Mouse (Mus musculus) midbrain, embryonic 14.5 days (tissue): ENCODE data around the gene Immt. TPM values are rescaled to one million over a fixed set of nuclear protein-coding genes. Genes with fewer than 3 reads are reported as not detected.

Experiments
- ATAC-seq: fragments of 200-750 bp; cut with Nextera tagmentation; 2 replicates; pipeline ENCODE4 v1.8.0; 2017; ENCODE audit warnings: moderate number of reproducible peaks, moderate library complexity; ENCODE audit not compliant: low FRiP score, low TSS enrichment
- DNase-seq: peaks from one replicate; pipeline ENCODE4 v3.0.0-alpha.2; 2015
- H3K27ac ChIP-seq: fragments of 300-500 bp; sonication (generic); replicated peaks from 2 replicates; pipeline ENCODE4 v1.5.1; 2014; ENCODE audit warnings: mild to moderate bottlenecking, low read depth, low read length, moderate library complexity
- H3K27me3 ChIP-seq: fragments of 300-500 bp; sonication (generic); 2 replicates; pipeline ENCODE4 v1.6.1; 2014; ENCODE audit warnings: low read length, control low read depth, mixed read lengths; ENCODE audit not compliant: control insufficient read depth, insufficient read depth
- H3K36me3 ChIP-seq: fragments of 300-500 bp; sonication (generic); 2 replicates; pipeline ENCODE4 v1.6.1; 2014; ENCODE audit warnings: low read length, control low read depth; ENCODE audit not compliant: control insufficient read depth, insufficient read depth
- H3K4me1 ChIP-seq: fragments of 300-500 bp; sonication (generic); 2 replicates; pipeline ENCODE4 v1.6.1; 2014; ENCODE audit warnings: mild to moderate bottlenecking, antibody characterized with exemption, low read length, control low read depth; ENCODE audit not compliant: control insufficient read depth, insufficient read depth
- H3K4me2 ChIP-seq: fragments of 300-500 bp; sonication (generic); 2 replicates; pipeline ENCODE4 v1.6.1; 2014; ENCODE audit warnings: mild to moderate bottlenecking, low read length, moderate library complexity
- H3K4me3 ChIP-seq: fragments of 300-500 bp; sonication (generic); replicated peaks from 2 replicates; pipeline ENCODE4 v1.5.1; 2014; ENCODE audit warnings: low read depth, low read length
- H3K9ac ChIP-seq: fragments of 300-500 bp; sonication (generic); replicated peaks from 2 replicates; pipeline ENCODE4 v1.6.1; 2014; ENCODE audit warnings: mild to moderate bottlenecking, low read length, moderate library complexity
- H3K9me3 ChIP-seq: fragments of 300-500 bp; sonication (generic); 2 replicates; pipeline ENCODE4 v1.6.1; 2016; ENCODE audit warnings: low read length, control low read depth, mixed read lengths; ENCODE audit not compliant: control insufficient read depth
- WGBS: fragments of 180-500 bp; shearing (Covaris S2); extraction: QIAGEN DNeasy Blood & Tissue Kit; methylation state at CpG from one replicate; pipeline ENCODE4 v1.1.7; 2014; 5-methylcytosine and 5-hydroxymethylcytosine counted together
- polyA plus RNA-seq: library from polyadenylated mRNA; unstranded; fragments of >200 nt; fragmentation: Nextera tagmentation; extraction: Ambion mirVana; gene quantifications from 2 replicates; pipeline ENCODE4 v1.2.1, GENCODE M21; 2014

Gene Immt
- polyA plus RNA-seq, 1 experiment from 2014 or later, result 173 TPM

DNA sequence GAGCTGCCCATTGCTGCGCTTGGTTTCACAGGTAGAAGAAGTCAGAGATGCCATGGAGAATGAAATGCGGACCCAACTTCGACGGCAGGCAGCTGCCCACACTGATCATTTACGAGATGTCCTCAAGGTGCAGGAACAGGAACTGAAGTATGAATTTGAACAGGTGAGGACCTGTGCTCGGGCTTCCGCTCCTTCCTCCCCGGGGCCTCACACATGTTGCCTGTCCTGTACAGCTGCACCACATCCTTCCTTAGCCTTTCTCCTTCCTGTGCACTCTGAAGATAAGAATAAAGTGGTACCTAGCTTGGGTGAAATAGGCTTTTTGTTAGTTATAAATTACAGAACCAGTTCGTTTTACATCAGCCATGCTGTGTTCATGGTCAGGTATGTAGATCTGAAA, 40.3 kb downstream of the Immt start:
- peaks cover 90% of the 10 kb centered on the region for H3K36me3 ChIP-seq
- no peak overlapping the region for H3K4me2 ChIP-seq
- H3K27me3 ChIP-seq, result no peaks in the 10 kb centered on the region
- H3K4me3 ChIP-seq, result no peak overlapping the region
- no peak overlapping the region for H3K27ac ChIP-seq
- no peaks in the 10 kb centered on the region for H3K4me1 ChIP-seq
- no peak for DNase-seq
- H3K9me3 ChIP-seq, result no peaks in the 10 kb centered on the region
- WGBS, result 98% methylated on average over 9 of the region's 9 CpGs
- no peak for ATAC-seq
- H3K9ac ChIP-seq, result no peak overlapping the region

DNA sequence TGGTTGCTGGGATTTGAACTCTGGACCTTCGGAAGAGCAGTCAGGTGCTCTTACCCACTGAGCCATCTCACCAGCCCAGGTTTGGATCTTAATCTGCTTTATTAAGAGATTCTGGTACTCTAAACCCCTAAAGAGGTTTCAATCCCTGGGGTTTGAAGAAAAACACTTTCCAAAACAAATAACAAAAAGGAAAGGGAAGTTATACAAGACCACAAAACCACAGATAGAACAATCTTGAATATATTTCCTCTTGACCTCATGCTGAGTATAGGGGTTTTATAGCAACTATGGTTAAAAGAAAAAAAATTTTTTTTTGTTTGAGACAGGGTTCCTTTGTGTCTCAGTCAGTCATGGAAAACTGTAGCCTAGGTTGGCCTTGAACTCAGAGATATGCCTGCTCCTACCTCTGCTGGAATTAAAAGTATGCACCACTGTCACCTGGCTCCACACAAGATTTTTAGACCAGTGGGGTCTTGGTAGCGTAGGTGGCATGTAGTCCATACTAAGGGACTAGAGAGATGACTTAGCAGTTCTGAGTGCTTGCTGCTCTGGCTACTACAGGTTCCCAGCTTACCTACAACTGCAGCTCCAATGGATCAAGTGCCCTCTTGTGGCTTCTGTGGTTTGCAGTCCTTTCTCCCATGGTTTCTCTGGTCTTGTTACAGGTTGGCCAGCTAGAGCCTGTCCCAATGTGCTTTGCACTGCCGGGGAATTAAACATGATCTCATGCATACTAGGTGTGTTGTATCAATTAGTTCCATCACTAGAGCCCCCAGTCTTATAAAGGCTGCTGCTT, 47.0 kb downstream of the Immt start:
- Histone ChIP-seq H3K4me1 (no peaks in the 10 kb centered on the region), H3K9ac (no peak overlapping the region), H3K4me2 (no peak overlapping the region), H3K9me3 (no peaks in the 10 kb centered on the region), H3K27ac (no peak overlapping the region), H3K4me3 (no peak overlapping the region), H3K36me3 (peaks cover 91% of the 10 kb centered on the region), H3K27me3 (no peaks in the 10 kb centered on the region)
- 89% methylated on average over 3 of the region's 3 CpGs for WGBS
- no peak for DNase-seq
- no peak for ATAC-seq

DNA sequence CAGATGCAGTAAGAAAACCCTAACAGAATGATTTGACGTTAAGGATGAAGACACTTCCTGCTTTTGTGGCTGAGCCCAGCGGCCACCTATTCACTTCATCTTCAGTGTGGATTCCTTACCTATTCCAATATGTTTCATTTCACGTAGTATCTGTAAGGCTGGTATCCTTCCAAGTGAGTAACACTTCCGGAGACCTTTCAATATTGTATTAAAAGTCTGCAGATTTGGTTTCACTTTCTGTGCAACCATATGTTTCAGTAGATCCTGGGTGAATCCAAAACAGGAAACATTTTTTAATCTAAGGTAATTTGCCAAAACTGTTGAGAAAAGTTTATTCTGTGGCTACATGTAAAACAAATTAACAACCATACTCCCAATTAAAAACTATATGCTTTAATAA, 62.1 kb downstream of the Immt start:
- no peaks in the 10 kb centered on the region for H3K4me1 ChIP-seq
- 93% methylated on average over 4 of the region's 4 CpGs for WGBS
- no peaks in the 10 kb centered on the region for H3K27me3 ChIP-seq
- no peak overlapping the region for H3K27ac ChIP-seq
- no peak overlapping the region for H3K4me3 ChIP-seq
- H3K36me3 ChIP-seq, result peaks cover 97% of the 10 kb centered on the region
- no peaks in the 10 kb centered on the region for H3K9me3 ChIP-seq
- DNase-seq, result no peak
- H3K4me2 ChIP-seq, result no peak overlapping the region
- H3K9ac ChIP-seq, result no peak overlapping the region
- no peak for ATAC-seq

DNA sequence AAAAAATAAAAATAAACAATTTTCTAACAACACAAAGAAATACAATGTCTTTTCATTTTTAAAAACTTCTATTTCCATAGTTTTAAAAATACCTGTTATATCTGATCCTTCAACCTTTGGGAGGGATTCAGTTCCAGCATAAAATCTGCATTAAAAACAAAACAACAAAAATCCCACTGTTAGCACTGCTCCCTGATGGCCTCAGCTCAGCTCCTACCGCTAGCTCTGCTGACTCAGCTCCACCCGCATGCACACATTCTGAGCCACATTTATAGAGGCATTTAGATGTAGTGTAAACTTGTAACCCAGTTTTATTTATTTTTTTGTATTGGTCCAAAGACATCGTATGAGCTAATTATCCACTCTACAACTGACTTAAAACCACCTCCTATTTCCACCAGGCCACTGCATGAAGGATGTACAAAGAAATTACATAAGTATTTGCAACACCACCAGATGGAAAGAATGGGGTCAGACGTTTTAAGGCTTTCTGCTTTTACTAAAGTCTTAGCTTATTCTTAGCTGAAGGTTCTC, 76.6 kb downstream of the Immt start:
- H3K27ac ChIP-seq, result no peak overlapping the region

DNA sequence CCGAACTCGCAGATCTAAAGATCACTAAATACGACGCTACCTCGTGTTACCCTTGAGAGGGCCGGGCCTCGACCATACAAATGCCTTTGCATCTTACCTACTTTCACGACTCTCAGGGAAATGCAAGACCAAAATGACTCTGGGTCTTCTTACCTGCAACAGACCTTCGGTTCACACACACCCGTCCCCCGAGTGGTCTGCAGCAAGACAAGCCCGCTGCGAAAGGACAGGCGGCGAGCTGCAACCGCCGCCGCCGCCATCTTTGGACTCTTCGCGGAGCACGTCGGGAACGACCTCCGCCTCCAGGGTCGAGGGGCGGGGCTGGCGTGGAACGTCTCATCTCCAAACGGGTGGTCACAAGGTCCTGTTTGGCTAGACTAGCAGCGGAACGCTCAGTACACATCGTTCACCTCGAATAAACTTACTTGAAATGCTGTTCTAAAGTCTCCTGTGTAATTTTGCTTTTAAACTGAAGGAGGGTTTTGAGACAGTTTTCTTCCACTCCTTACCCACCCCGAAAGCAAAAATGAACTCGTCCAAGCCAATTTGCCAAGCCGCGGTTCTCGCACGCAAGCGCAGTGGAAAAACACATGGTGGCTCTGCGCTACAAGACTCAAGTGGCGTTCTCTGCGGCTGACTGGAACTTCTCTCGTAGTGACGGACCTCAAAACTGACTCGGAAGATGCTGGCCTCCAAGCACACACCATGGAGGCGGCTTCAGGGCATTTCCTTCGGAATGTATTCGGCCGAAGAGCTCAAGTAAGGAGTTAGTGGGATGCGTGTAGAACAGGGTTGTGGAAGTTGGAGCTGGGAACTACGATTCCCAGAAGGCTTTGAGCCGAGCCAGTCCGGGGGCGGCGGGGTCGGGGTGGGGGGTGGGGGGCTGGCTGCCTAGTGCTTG, 77.6 kb downstream of the Immt start, which contains the start of the genes Ptcd3 and Polr1a:
Gene Ptcd3 (minus strand): TSS at position 270 of the 901 bp plus-strand sequence.
Gene Polr1a (plus strand): TSS at position 573 of the 901 bp plus-strand sequence.
- peaks cover 28% of the 10 kb centered on the region for H3K36me3 ChIP-seq
- H3K27me3 ChIP-seq, result no peaks in the 10 kb centered on the region
- DNase-seq (peak; percentile 97), ATAC-seq (peak; percentile 93)
- H3K9me3 ChIP-seq, result no peaks in the 10 kb centered on the region
- peak within 1 kb of the TSS; percentile 64 for H3K4me3 ChIP-seq
- H3K9ac ChIP-seq, result peak within 1 kb of the TSS; percentile 55
- peaks cover 4% of the 10 kb centered on the region for H3K4me1 ChIP-seq
- WGBS, result under 1% methylated on average over 58 of the region's 58 CpGs
- H3K27ac ChIP-seq, result peak within 1 kb of the TSS; percentile 49
- peak within 1 kb of the TSS; percentile 83 for H3K4me2 ChIP-seq

More for the DNA sequence above, 76.6 kb downstream of the Immt start:
- Histone ChIP-seq H3K9ac (peak overlapping the region; percentile 55), H3K9me3 (no peaks in the 10 kb centered on the region), H3K4me2 (peak overlapping the region; percentile 83), H3K27me3 (no peaks in the 10 kb centered on the region), H3K36me3 (peaks cover 31% of the 10 kb centered on the region), H3K4me1 (peaks cover 4% of the 10 kb centered on the region), H3K4me3 (peak overlapping the region; percentile 64)
- WGBS, result 12% methylated on average over 4 of the region's 4 CpGs
- no peak for ATAC-seq
- DNase-seq, result no peak

DNA sequence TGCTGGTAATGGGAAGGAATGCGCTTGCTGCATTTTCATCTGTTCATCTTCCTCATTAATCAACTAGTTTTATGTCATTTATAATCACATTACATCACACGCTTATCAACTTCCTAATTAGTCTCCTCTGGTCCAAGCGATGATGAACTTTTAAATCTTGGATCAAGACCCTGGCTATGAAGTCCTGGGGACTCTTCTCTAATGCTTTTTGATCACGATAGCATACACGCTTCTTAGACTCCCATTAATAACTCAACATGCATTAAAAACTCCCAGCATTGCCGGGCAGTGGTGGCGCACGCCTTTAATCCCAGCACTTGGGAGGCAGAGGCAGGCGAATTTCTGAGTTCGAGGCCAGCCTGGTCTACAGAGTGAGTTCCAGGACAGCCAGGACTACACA, 78.3 kb downstream of the Immt start:
- no peaks in the 10 kb centered on the region for H3K9me3 ChIP-seq
- no peaks in the 10 kb centered on the region for H3K27me3 ChIP-seq
- 0 out of 2 replicates have a peak overlapping the region, but pooled peaks have one; percentile 21 for H3K9ac ChIP-seq
- H3K4me3 ChIP-seq, result peak overlapping the region; percentile 64
- WGBS, result 26% methylated on average over 10 of the region's 10 CpGs
- DNase-seq (no peak), ATAC-seq (no peak; the same call in 1 of the 2 replicates)
- peaks cover 4% of the 10 kb centered on the region for H3K4me1 ChIP-seq
- H3K27ac ChIP-seq, result no peak overlapping the region
- H3K4me2 ChIP-seq, result peak overlapping the region; percentile 83
- H3K36me3 ChIP-seq, result peaks cover 27% of the 10 kb centered on the region

DNA sequence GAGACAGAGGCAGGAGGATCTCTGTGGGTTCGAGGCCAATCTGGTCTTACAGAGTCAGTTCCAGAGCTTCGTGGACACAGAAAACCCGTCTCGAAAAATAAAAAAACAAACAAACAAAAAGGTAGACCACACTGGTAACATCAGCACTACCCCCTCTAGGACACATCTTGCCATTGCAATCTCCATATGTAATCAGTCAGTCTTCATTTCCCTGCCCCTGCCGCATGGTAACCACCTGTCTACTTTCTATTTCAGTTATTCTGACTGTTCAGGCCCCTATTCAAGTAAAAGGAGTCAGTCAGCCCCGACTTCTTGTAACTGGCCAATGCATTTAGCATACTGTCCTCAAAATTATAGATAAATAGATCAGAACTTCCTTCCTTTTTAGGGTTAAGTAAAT, 78.7 kb downstream of the Immt start:
- no peak for ATAC-seq
- H3K27ac ChIP-seq, result no peak overlapping the region
- H3K4me1 ChIP-seq, result peaks cover 4% of the 10 kb centered on the region
- H3K36me3 ChIP-seq, result peaks cover 25% of the 10 kb centered on the region
- no peaks in the 10 kb centered on the region for H3K27me3 ChIP-seq
- WGBS, result 82% methylated on average over 6 of the region's 6 CpGs
- H3K9me3 ChIP-seq, result no peaks in the 10 kb centered on the region
- no peak for DNase-seq
- H3K4me2 ChIP-seq, result peak overlapping the region; percentile 83
- H3K9ac ChIP-seq, result no peak overlapping the region
- peak overlapping the region; percentile 64; the same call in 1 of the 2 replicates for H3K4me3 ChIP-seq

DNA sequence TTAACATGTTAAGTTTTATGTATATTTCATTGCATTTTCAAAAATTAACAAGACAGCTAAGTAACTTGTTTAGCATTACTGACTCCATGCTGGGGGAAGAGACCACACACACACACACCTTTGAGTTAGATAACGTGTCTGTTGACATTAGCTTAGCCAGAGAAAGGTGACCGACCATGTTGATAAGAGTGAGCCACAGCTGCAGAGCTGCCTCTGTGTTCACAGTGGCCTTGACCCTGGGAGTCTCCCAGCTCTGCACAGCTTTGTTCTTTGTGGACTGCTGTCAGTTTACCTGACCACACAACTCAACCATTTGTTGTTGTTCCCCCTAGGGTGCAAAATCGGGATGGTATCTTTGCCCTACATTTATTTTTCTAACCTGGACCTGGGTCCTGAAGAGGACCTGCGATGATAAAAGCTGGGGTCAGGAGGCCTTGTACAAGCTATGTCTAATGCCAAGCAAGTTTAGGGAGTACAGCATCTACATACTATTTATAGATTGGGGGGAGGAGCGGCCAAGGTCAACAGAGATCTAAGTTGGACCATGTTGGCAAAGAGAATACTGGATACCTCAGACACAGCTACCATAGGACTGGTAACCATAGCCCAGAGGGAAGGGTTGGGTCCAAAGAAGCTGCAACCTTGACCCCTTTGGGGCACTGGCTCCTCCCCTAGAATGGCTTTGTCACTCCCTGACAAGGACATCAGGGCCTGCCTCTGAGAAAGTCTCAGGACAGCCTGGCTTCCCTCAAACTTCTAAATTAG, 80.7 kb downstream of the Immt start:
- DNase-seq, result no peak
- Histone ChIP-seq H3K4me3 (no peak overlapping the region), H3K4me2 (no peak overlapping the region), H3K9ac (no peak overlapping the region), H3K27ac (no peak overlapping the region), H3K36me3 (peaks cover 30% of the 10 kb centered on the region), H3K4me1 (peaks cover 4% of the 10 kb centered on the region), H3K27me3 (no peaks in the 10 kb centered on the region), H3K9me3 (no peaks in the 10 kb centered on the region)
- no peak for ATAC-seq
- WGBS, result 94% methylated on average over 5 of the region's 5 CpGs
